ENCODE assay signal across 10 mouse cellular contexts in the genomic region with DNA sequence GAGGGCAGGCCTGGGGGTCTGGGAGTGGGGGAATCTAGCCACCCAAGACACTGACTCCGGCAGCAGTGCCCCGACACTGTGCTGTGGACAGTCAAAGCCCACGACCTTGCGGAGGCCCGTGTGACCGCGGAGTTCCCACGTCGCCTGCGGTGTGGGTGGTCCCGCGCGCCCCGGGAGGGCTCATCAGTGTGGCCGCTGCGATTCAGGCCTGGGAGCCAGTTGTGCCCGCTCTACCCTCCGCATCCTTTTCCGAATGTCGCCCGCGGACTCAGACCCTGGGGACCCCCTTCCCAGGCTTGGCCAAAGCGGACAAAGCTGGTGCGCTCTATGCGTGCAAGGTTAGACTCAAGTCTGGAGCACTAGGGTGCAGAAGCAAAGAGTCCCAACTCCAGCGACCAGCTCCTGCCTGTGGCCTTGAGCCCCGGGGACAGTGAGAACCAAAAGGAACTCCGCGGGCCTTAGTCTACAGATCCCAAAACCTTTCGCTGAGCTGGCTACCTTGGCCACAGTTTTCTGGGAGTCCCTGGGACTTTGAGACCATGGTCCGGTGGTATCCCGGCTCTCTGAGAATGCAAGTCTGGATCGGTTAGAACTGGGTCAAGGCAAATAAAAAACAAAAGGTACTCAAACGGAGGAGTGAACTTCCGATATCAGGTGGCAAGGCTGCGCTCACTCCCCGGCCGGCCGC.
DNase-seq lines count a peak whose midpoint lies in the region; ATAC-seq and TF ChIP-seq lines count a peak whose summit lies in the region.
"Had no signal": no experiment of that assay in that cellular context is flagged by ENCODE, and none has a peak within 500 bp of the region (broad histone marks: within the 10 kb centered on the region; RNA-seq: fewer than 3 reads in every experiment).

No protein-coding gene starts in this region.

- peaks cover 50% of the 10 kb centered on the region for H3K27me3 ChIP-seq in intestine, embryonic 14.5 days (replicated peaks; ENCODE audit: control insufficient read depth, insufficient read depth, low read length)
- peaks cover 52% of the 10 kb centered on the region for H3K27me3 ChIP-seq in midbrain, postnatal 0 days (ENCODE audit: insufficient read depth, low read length)

- ATAC-seq in intestine, embryonic 14.5 days (replicated peaks; ENCODE audit: low FRiP score, low TSS enrichment, low read depth) = no peak
- ATAC-seq in midbrain, postnatal 0 days (ENCODE audit: low FRiP score) = no peak
- no peak for ATAC-seq in CD4-positive, CD25-positive, alpha-beta regulatory T cell, adult 4 months

- H3K4me1 ChIP-seq in intestine, embryonic 14.5 days (replicated peaks; ENCODE audit: control insufficient read depth, insufficient read depth, low read length) = peaks cover 7% of the 10 kb centered on the region; the same call in 1 of the 2 replicates
- no peaks in the 10 kb centered on the region; the same call in 1 of the 2 replicates for H3K4me1 ChIP-seq in midbrain, postnatal 0 days (ENCODE audit: insufficient read depth, low read length)
- H3K4me1 ChIP-seq: liver, embryonic 15.5 days had no signal

- H3K4me3 ChIP-seq in intestine, embryonic 14.5 days (ENCODE audit: low read depth, low read length) = peak overlapping the region; percentile 9; the same call in 1 of the 2 replicates
- 0 out of 2 replicates have a peak overlapping the region, but pooled peaks have one; percentile 0 for H3K4me3 ChIP-seq in midbrain, postnatal 0 days (ENCODE audit: low read depth, low read length)
- H3K4me3 ChIP-seq: erythroblast, embryonic 14.5 days; liver, embryonic 15.5 days had no signal

- peak overlapping the region; percentile 42 for H3K4me2 ChIP-seq in intestine, embryonic 14.5 days (ENCODE audit: low read length)
- peak overlapping the region; percentile 9 for H3K4me2 ChIP-seq in midbrain, postnatal 0 days (ENCODE audit: low read depth, low read length, poor library complexity, severe bottlenecking)
- H3K4me2 ChIP-seq: liver, embryonic 15.5 days had no signal

- 7% methylated on average over 38 of the region's 39 CpGs for WGBS in intestine, embryonic 14.5 days
- WGBS in midbrain, postnatal 0 days = 3% methylated on average over 39 of the region's 39 CpGs

- H3K9ac ChIP-seq in intestine, embryonic 14.5 days (ENCODE audit: low read length) = no peak overlapping the region
- no peak overlapping the region for H3K9ac ChIP-seq in midbrain, postnatal 0 days (replicated peaks; ENCODE audit: low read length, poor library complexity, severe bottlenecking)
- H3K9ac ChIP-seq: liver, embryonic 15.5 days had no signal

- TF ChIP-seq CTCF in midbrain, postnatal 0 days (IDR thresholded peaks at IDR 0.05) = no peak

- no peaks in the 10 kb centered on the region for H3K9me3 ChIP-seq in intestine, embryonic 14.5 days (ENCODE audit: control insufficient read depth, low read length)
- no peaks in the 10 kb centered on the region for H3K9me3 ChIP-seq in midbrain, postnatal 0 days (ENCODE audit: low read length)
- H3K9me3 ChIP-seq: liver, embryonic 15.5 days had no signal

- no peaks in the 10 kb centered on the region for H3K36me3 ChIP-seq in intestine, embryonic 14.5 days (ENCODE audit: control insufficient read depth, insufficient read depth, low read length)
- no peaks in the 10 kb centered on the region for H3K36me3 ChIP-seq in midbrain, postnatal 0 days (ENCODE audit: insufficient read depth, low read length)
- H3K36me3 ChIP-seq: liver, embryonic 15.5 days had no signal

- no peak overlapping the region for H3K27ac ChIP-seq in intestine, embryonic 14.5 days (ENCODE audit: low read depth)
- H3K27ac ChIP-seq in midbrain, postnatal 0 days (ENCODE audit: low read depth, low read length) = no peak overlapping the region
- H3K27ac ChIP-seq: liver, embryonic 15.5 days had no signal

- DNase-seq in adrenal gland, adult (ENCODE audit: inconsistent age in 2 of 2, low spot score in 1 of 2) = peak; percentile 59 to 76
- DNase-seq in adrenal gland, postnatal 14 days = no peak
- peak; percentile 67 for DNase-seq in embryo, embryonic 9.5 days (ENCODE audit: extremely low spot score)
- DNase-seq in intestine, embryonic 14.5 days (ENCODE audit: low spot score) = peak; percentile 67
- DNase-seq in midbrain, postnatal 0 days (ENCODE audit: low spot score) = no peak
- DNase-seq in spleen, postnatal 10 days (ENCODE audit: low spot score in 2 of 2) = no peak
- DNase-seq in gastrocnemius, adult 8-10 months (ENCODE audit: low spot score in 2 of 2) = no peak

Comparison
In these comparisons a context has a peak if more than half of its experiments do, and no peak if none do; other contexts are left out.
1. DNase-seq: peak in adrenal gland, adult (2 of 2), embryo, embryonic 9.5 days (single experiment) and intestine, embryonic 14.5 days (single experiment); none in adrenal gland, postnatal 14 days (single experiment), midbrain, postnatal 0 days (single experiment), spleen, postnatal 10 days (0 of 2) and gastrocnemius, adult 8-10 months (0 of 2).